Mouse (Mus musculus) frontal cortex, postnatal 36 days (tissue): ENCODE measurements around the gene Clcn3.
"Not testable (repeated sequence)": the region's sequence is repeated elsewhere in the genome, so short reads cannot be mapped to it uniquely, and the experiment has no call there.

ENCODE experiments used
- DNase-seq, 2 experiments: peaks; one replicate each; pipeline ENCODE4 v3.0.0; 2022; ENCODE audit warnings: low spot score in 2 of 2

Clcn3 gene

GRCm38 (mm10) chr8:60982701-60983687 lies at the start of gene Clcn3:
TSS of gene Clcn3 (minus strand) at chr8:60983300.
- peak; percentile 94 to 98 for DNase-seq

GRCm38 (mm10) chr8:60996468-60996867 lies 13.4 kb upstream of the Clcn3 start:
- DNase-seq, result no peak

GRCm38 (mm10) chr8:60993639-60993986 lies 10.5 kb upstream of the Clcn3 start:
- DNase-seq, result no peak

GRCm38 (mm10) chr8:60992910-60993638 lies 10.0 kb upstream of the Clcn3 start, which contains the start of gene Nek1:
TSS of gene Nek1 (plus strand) at chr8:60993195.
- DNase-seq, result peak; percentile 96 to 97

GRCm38 (mm10) chr8:60992561-60992909 lies 9.4 kb upstream of the Clcn3 start:
- DNase-seq, result no peak

GRCm38 (mm10) chr8:60984260-60985010 lies 1.3 kb upstream of the Clcn3 start:
- DNase-seq, result not testable (repeated sequence)

GRCm38 (mm10) chr8:60983688-60984079 lies 584 bp upstream of the Clcn3 start:
- peak; percentile 28 to 69 for DNase-seq

GRCm38 (mm10) chr8:60981388-60981787 lies 1.7 kb downstream of the Clcn3 start:
- DNase-seq, result no peak

- no peak for DNase-seq
These were observed 4.6 kb downstream of the Clcn3 start for GRCm38 (mm10) chr8:60978496-60978895.

GRCm38 (mm10) chr8:60976818-60977217 lies 6.3 kb downstream of the Clcn3 start:
- DNase-seq, result no peak

- DNase-seq, result no peak
These were observed 8.3 kb downstream of the Clcn3 start for GRCm38 (mm10) chr8:60974837-60975236.

GRCm38 (mm10) chr8:60973448-60973847 lies 9.7 kb downstream of the Clcn3 start:
- no peak for DNase-seq

GRCm38 (mm10) chr8:60971808-60972207 lies 11.3 kb downstream of the Clcn3 start:
- DNase-seq, result no peak

GRCm38 (mm10) chr8:60969091-60969490 lies 14.0 kb downstream of the Clcn3 start:
- no peak for DNase-seq

GRCm38 (mm10) chr8:60965741-60966140 lies 17.4 kb downstream of the Clcn3 start:
- DNase-seq, result no peak

GRCm38 (mm10) chr8:60965306-60965705 lies 17.8 kb downstream of the Clcn3 start:
- no peak for DNase-seq

- no peak for DNase-seq
These were observed 18.6 kb downstream of the Clcn3 start for GRCm38 (mm10) chr8:60964518-60964917.

GRCm38 (mm10) chr8:60963931-60964330 lies 19.2 kb downstream of the Clcn3 start:
- no peak for DNase-seq

- DNase-seq, result no peak
These were observed 20.3 kb downstream of the Clcn3 start for GRCm38 (mm10) chr8:60962763-60963162.

- DNase-seq, result no peak
These were observed 26.3 kb downstream of the Clcn3 start for GRCm38 (mm10) chr8:60956847-60957246.

- DNase-seq, result peak; percentile 68 to 88
These were observed 28.7 kb downstream of the Clcn3 start for GRCm38 (mm10) chr8:60954281-60955014.
